Mouse (Mus musculus): ENCODE results near the gene Ly75. TPM values are rescaled to one million over a fixed set of nuclear protein-coding genes. Genes with fewer than 3 reads are reported as not detected.

Ly75 gene
- 1 to 10 TPM in 2 of 4 experiments, under 1 TPM in 2; 0.72 to 1.1 (median 1.0) TPM for total RNA-seq (2022)

DNA sequence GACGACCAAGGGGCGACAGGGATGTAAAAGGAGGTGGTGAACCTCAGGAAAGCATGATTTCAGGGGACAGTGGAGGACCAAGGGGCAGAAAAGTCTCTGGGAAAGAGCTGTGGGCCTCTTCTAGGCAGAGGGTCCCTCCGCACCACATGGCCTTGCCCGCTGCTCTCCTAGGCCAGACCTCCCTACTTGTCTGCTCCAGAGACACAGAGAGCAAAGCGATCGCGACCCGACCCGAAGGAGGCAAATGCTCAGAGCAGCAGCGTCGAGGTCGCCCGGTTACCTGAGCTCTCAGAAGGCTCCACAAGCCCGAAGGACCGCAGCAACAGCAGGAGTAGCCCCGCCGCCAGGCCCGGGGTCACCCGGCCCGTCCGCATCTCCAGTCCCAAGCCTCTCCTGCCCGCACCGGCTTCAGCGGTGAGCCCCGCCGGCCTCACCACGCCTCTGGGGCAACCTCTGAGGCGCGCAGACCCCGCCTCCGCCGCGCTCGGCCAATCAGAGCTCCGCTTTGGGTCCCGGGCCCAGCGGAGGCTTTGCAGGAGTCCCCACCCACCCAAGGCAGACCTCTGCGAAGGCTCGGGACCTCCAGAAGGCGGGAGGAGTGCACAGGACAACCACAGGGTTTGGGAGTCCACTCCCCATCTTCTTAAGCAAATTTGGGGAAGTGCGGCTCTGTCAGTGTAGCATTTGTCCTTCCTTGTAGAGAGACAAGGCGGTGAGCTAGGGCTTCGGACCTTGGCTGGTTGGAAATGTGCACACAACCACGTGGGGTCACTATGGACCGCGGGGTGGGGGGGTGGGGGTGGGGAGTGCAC, at the start of gene Ly75:
TSS of gene Ly75 (minus strand) at position 446 of the 812 bp plus-strand sequence.
- DNase-seq (ENCODE audit: low spot score), result peak; percentile 65

DNA sequence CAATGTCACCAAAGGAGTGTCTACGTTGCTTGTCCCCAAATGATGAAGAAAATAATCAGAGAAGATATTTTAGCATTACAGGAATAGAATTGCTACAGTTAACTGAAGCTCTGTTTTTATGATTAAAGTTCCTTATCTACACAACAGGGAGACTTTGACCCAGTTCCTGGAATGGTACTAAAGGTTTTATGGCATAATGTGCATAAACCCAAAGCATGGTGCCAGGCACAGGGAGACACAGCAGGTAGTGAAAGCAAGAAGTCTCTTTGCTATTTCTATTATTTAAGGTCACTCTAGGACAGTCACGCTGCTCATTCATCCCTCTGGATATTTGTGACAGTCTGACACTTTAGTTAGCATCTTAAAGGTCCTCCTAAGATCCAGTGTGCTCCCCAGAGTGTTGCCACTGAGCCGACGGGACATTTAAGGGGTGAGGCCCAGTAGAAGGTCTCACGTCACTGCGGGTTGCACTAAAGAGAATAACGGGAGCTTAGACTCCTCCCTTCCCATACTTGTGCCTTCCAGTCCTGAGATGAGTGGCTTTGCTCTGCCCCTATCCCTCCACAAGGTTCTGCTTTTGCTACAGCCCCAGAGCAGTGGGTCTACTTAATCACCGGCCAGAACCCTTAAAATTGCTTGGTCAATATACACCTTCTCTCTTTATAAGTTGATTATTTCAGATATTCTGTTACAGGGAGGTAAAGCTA, 47.4 kb upstream of the Ly75 start:
- no peak for DNase-seq (ENCODE audit: low spot score)

DNA sequence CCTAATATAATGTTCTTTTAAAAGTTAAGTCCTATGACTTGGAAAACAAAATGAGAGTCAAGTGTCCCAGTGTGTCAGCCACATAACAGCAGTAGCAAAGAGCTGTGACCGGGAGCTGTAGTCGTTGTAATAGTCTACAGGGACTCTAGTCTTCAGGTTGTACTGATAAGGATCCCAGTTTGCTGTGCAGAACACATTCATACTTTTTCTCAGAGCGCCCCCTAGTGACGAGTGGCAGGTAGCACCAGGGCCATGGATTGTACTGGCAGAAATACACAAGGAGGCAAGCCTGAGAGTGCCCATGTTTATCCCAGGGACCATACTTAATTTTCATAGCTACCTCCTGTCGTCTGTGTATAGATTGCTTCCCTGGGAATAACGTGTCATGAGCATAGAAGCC, 35.0 kb upstream of the Ly75 start:
- peak; percentile 68 for DNase-seq (ENCODE audit: low spot score)

DNA sequence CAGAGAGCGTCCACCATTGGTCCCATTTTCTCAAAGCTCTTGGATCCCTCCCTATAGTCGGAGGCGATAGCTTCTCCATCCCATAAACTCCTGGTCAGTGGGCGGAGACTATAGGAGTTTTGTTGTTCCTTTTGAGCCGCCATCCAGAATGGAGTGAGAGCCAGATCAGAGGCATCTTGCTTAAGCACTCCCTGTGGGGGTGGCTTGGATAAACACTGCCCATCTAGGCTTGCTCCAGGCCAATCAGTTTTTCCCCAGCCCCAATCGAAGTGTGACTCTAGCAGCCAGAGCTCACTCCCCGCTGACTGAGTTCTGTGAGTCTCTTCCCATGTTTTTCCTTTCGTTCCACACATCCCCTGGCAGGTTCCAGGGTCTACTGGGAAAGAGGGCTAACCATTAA, 31.2 kb upstream of the Ly75 start:
- DNase-seq (ENCODE audit: low spot score), result no peak

DNA sequence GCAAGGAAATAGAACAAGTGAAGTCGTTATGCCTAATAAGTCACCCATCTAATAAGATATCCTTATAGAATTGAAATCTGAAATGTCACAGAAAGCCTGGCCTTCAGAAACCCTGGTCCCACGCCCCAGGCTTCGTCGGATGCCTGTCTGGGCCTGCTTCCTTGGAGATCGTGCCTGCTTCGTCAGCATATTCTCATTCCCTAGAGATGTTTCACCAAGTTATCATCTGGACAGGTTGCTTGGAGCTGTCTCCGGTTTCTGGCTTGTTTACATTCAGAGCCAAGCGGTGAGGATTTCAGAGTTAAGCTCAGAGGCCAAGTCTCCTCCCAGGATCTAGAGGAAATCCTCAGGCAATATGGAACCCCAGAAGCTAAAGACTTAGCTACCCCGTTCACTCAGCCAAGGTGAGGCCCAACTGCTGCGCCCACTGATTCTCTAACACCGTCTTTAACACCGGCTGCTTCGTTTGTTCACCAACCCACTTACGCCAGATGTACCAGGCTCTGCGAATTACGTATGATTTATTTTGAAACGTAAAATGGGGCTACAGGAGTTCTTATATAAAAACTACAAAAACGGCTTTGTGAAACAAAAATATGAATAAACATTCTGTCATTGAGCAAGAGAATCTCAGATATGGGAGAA, 30.0 kb upstream of the Ly75 start:
- no peak for DNase-seq (ENCODE audit: low spot score)

DNA sequence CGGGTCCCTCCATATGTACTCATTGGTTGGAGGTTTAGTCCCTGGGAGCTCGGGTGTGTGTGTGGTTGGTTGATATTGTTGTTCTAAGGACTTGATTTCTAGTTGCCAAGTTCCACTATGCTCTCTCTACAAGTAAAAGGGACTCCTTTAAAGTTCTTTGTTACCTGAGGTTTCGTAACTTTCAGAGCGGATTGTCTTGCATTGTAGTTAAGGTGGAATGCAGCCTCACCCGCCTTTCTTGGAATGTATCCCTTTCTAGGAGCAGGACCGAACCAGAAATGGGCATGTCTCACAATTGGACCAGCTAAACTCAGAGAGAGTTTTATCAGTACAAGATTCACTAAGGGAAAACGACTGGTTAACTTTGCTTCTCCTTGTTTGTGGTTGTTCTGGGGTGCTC, 28.1 kb upstream of the Ly75 start:
- no peak for DNase-seq (ENCODE audit: low spot score)

DNA sequence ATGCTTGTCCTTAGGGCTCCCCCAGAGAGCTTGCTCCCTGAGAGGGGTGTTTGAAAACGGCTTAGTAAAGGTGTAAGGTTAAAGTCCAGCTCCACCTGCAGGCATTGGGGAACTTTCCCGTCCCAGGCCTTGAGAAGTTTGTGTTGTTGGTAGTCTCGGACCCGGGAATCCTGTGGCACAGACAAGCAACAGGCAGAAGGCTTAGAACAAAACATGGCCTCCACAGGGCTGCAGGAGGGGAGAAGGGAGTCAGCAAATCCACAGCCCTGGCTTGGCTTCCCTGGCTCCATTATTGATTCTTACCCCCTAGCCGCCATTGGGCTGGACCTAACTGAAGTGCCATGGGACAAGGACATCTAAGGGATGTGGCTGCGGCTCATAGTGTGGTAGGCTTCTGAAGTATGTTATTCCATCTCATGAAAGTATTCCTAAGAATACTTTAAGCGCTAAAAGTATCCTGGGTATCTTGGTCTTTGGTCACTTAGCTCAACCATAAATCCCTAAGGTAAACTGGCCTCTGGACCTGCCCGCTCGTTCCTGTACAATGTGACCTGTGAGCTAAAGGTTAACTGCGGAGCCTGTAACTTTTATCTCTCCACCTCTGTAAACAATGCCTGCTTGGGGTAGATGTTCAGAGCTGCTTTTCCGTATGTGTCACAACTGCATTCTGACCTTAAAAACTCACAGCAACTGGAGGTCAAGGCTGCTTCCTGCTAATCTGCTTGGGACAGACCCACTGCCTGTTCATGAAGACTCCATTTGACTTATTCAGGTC, 27.1 kb upstream of the Ly75 start:
- DNase-seq (ENCODE audit: low spot score), result no peak

DNA sequence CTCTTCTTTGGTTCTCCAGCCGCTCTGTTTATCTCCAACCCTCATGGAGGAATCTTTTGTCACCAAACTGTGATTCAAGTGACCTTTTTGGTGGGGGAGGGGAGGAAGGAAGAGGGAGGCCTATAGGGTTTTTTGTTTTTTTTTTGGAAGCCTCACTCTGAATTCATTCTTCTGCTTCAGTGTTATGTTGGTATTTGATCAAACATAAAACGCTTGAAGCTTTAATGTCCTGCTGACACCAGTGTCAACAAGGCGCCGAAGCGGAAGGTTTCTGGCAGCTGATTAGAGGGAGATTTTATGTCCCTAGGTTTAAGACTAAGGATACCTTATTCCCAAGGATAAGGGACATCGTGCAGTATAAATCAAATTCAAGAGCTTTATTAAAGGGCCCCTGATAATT, 26.1 kb upstream of the Ly75 start:
- no peak for DNase-seq (ENCODE audit: low spot score)

DNA sequence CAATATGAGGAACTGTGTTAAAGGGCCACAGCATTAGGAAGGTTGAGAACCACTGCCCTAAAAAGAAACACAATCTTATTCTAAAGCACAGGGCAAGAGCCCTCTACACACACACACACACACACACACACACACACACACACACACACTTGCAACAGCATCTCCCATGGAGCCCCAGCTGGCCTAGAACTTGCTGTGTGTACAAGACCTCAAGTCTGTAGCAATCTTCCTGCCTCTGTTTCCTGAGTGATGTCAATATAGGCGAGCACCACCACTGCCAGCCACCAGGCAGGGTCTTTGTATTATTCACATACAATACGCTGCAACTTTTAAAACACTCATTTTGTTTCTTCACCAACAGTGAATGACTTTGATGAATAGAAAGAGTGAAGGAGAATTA, 24.3 kb upstream of the Ly75 start:
- no peak for DNase-seq (ENCODE audit: low spot score)

DNA sequence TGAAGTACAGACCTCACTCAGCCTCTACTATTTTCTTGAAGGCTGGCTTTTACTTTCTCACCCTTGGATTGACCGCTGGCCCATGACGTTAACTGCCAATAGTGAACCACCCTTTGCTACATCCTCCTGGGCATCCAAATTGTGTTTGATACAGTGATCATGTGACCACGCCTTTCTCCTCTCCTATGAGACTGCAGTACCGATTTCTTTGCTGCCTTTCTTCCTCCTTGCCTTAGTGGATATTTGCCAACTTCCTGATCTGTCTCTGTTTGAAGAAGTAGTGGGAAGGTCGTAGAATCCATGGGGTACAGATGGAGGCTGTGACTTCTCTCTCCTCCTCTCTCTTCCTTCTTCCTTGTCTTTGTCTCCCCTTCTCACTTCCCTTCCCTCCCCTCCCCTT, 22.3 kb upstream of the Ly75 start:
- no peak for DNase-seq (ENCODE audit: low spot score)

DNA sequence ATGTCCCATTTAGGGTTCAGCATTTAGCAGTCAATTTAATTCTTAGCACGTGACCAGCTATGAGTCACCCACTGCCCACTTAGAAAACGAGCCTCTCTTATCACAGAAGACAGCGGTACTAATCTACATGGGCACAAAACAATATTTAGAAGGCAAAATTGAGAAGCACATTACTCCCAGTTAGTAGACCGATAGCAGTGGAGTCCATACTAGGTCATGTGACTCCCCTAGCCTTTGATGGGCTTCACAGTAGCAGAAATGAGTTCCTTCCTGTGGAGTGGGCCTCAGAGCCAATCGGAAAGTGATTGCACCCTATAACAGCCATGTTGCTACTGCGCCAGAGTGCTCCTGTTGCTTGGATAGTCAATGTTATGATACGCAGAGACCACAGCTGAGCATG, 21.7 kb upstream of the Ly75 start:
- no peak for DNase-seq (ENCODE audit: low spot score)

DNA sequence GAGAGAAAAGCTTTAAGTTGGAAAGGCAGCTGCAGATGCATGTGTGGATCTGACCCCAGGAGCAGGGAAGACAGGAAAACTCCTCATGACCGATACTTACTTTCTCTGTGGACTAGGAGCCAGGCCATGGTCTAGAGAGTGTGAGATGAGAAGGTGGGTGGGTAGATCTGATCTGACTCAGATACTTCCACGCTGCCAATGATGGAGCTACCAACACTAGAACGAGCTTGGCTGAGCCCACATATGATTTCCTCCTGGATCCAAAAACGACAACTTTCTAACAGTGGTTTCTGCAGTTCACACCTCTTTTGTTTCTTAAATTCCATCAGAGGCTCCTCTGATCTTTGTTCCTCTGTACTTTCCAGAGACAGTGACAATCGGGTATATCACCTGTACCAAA, 18.6 kb upstream of the Ly75 start:
- no peak for DNase-seq (ENCODE audit: low spot score)

DNA sequence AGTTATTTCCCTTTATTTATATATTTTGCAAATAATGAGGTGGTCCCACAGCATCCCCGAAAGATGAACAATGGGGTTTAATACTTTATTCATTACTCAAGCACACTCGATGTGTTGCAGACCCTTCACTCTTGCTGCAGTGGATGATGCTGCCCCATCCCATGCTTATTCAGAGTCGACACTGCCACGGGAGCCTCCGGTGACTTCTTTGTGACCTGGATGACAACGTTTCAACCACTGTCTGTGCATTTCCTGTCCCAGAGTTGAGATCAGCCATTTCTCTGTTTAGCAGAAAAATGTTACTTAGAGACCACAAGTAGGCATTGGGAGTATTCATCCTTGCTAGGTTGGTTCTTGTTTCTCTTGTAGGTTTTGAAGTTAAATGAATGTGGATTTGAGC, 10.7 kb upstream of the Ly75 start:
- DNase-seq (ENCODE audit: low spot score), result no peak

DNA sequence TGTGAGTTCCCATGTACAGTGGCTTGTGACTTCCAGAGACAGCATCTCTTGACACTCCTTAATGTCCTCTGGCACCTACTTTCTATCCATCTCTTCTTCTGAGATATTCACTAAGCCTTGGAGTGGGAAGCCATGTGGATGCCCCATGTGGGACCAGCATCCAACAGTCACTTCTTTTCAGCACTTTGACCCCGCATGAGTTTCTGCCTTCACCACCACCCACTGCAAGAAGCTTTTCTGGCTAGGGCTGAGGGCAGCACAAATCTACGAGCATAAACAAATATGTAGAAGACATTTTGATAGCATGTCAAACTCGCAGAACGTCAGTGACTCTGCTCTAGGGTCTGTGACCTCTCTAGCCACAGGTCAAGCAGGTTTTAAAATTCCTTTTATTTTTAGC, 9.2 kb upstream of the Ly75 start:
- no peak for DNase-seq (ENCODE audit: low spot score)

DNA sequence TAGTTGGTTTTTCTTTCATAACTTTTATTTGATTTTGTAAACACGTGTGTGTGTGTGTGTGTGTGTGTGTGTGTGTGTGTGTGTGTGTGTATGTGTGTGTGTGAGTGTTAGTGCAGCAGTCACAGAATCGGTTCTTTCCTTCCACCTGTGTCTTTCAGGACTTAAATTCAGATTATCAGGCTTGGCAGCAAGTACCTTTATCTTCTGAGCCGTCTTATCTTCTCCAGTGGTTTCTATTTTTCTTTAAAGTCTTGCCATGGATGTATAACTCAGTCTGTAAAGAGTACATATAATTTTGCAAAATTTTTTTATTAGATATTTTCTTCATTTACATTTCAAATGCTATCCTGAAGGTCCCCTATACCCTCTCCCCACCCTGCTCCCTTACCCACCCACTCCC, 4.3 kb upstream of the Ly75 start:
- no peak for DNase-seq (ENCODE audit: low spot score)

DNA sequence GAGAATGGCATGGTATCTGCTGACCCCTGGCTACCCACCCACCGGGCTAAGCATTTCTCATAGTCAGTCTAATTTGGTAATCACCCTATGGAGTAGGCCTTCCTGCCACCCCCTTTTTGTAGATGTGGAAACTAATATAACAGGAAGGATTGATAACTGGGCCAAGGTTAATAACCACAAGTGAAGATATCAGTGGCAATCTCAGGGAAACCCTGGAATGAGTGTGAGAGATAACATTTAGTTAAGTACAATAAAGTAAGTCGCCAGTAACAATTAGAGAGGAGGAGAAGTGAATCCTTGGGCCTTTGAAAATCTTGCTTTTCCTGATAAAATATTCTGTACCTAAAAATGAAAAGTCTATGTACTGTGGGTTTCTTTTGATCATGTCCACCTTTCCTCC, 3.7 kb upstream of the Ly75 start:
- DNase-seq (ENCODE audit: low spot score), result no peak

DNA sequence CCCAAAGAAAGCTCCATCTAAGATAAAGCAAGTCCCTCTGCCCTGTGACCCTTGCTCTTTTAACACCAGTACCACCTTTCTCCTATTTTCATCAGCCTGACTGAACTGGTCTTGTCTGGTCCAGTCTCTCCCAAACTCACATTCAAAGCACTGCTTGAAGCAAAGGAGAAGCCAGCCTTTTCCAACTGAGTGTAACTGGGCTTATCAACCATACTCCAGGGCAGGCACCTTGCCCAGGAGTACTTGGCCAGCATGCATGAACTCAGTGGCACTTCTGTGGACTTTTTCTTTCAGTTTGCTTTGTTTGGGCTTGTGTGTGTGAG, 1.6 kb upstream of the Ly75 start:
- DNase-seq (ENCODE audit: low spot score), result peak; percentile 34

DNA sequence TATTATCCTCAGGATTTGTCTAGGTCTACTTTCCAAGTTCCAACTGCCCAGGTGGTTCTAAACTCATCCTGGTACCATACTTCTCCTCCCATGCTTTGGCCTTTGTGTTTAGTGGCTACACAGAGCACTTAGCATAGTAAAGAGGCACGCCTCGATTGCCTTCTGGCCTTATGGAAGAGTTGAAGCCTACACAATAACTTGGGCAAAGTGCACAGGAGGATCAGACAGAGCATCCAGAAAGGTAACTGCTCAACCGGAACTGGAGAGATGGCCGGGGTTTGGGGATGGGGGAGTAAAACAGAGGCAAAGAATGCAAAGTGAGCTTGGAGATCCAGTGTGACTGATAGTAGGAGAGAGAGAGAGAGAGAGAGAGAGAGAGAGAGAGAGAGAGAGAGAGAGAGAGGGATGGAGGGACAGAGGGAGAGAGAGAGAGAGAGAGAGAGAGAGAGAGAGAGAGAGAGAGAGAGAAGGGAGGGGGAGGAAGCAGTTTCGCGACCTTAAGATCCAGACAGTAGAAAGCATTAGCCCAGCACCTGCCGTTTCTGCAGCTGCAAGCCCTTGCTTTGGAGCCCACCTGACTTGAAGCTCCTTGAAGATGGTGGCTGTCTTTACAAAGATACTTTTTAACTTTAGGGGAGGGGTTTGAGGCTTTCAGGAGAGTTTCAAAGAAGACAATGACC, 1.1 kb upstream of the Ly75 start:
- DNase-seq (ENCODE audit: low spot score), result no peak

DNA sequence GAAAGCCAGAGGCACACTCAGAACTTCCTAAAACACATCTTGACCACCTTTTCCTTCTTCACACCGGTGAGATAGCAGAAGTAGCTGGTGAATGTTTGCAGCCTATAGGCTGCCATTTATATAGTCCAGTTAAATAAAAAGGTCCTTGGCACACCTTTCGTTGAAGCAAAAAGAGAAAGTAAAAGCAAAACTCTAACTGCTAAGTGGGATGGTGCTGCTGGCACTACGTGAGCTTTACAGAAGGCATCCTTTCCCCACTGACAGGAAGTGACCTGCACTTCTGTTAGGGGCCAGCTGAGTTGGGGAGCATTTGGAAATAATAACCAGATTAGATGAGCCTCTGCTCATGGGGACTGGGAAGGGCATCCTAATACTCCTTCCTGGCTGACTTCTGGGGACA, 757 bp downstream of the Ly75 start:
- no peak for DNase-seq (ENCODE audit: low spot score)

DNA sequence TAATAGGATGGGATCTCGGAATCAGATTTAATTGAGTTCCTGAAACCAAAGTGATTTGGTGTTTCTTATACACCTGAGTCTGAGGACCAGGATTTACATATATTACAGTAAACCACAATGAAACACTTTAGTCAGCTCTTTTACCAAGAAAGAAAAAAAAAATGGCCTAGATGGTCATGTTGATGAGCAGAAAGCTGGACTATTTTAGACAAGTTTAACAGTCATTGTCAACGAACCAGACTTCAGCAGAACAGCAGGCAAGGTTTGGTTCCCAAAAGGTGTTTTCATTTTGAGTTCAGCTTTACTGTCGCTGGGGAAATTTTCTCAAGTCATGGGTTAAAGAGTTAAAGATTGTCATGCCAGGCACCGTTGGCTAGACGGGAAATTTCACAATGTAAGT, 5.8 kb downstream of the Ly75 start:
- DNase-seq (ENCODE audit: low spot score), result no peak

DNA sequence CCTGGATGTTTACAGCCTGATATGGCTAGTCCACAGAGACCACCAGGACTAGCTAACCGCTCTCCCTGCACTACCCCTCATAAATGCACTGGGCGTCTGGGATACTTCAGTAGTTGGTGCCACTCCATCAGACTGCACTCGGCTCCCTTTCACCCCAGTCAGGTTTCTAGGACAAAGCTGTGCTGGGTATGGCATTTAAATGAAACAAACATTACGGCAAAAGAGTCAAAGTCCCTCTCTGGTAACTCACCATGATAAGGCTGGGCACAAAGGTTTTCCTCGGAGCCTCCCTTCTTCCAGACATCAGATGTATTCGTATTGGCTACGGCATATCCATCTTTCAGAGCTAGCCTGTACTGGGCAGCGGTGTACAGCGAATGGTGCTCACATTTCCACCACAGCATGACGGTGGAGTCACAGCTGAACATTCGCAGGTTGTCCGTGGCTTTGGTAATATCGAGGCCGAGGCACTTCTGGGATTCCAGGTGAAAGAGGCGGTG, 7.4 kb downstream of the Ly75 start:
- no peak for DNase-seq (ENCODE audit: low spot score)

DNA sequence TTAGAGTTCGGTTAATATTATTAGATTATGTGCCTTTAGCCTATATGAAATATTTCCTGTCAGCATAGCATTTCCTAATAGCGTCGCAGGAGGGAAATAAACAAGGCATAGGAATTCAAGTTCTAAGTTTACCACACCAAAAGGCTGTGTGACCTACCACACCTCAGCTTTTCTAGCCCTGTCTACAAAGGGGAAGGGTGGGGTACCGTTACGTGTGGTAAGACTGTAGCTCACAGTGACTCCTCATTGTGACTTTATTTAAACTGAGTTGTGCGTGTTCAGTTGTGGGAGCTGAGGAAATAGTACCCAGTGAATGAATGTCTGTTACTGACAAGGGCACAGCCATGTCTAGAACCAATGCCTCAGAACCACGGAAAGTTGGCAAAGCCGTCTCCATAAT, 8.0 kb downstream of the Ly75 start:
- no peak for DNase-seq (ENCODE audit: low spot score)

Data from heart, adult 8-10 months (tissue).